Mouse (Mus musculus): ENCODE data around the gene Rab6a. TPM values are rescaled to one million over a fixed set of nuclear protein-coding genes. Genes with fewer than 3 reads are reported as not detected.

Gene Rab6a
- total RNA-seq, 2 experiments from 2014 or later = 60.5 to 62.5 TPM

DNA sequence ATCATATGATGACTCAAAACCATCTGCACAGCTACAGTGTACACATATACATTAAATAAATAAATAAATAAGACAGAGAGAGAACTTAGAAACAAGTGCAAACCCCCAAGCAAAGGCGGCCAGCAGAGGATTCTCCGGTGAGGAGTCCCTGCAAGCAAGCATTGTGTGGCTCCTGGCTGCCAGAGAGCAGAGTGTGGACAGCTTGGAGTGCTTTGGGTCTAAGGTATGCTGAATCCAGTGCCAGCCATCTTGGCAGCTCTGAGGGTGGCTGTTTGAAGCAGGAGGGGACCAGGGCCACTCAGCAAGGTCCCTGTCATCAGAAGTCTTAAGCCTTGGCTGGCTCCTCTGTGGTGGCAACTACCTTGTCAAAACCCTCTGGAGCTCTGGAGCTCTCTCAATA lies 67.7 kb downstream of the Rab6a start:
- ATAC-seq (replicated peaks; ENCODE audit: low FRiP score, poor library complexity, severe bottlenecking) = no peak

DNA sequence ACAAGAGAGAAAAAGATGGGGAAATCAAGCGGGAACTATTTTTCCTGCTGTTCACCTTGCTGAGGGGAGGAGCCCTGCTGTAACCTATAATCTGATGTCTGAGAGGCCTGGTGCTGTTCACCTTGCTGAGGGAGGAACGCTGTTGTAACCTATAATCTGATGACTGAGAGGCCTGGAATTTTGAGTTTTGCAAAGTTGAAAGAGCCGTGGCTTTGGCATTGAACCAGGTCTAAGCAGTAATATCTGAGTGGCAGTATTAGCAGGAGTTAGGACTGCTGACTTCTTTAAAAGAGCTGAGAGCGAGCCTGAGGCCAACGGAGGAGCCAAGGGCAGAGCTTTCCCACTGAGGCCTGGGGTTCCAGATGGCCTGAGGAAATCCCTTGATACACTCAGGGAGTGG lies 70.8 kb downstream of the Rab6a start:
- ATAC-seq (replicated peaks; ENCODE audit: low FRiP score, poor library complexity, severe bottlenecking) = no peak

GRCm38 (mm10) chr7:100678948-100679880 lies 72.0 kb downstream of the Rab6a start:
- ATAC-seq (replicated peaks; ENCODE audit: low FRiP score, poor library complexity, severe bottlenecking) = 0 out of 2 replicates have a peak, but pooled peaks have one; percentile 24

DNA sequence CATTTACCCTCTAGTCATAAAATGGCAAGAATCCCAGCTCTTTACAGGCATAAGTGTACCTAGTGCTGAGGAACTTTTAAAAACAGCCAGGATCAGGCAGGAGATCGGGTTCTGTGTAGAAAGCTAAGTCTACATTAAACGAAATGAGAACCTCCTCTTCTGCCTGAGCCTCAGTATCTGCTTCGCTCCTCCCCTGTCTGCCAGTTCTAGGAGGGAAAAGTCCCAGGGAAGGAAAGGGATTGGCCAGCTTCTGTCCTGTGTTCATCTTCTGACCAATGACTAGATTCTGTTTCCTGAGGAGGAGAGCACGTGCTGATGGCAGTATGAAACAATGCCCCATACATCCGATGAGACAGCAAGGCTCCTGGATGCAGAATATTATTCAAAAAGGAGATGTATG lies 73.9 kb downstream of the Rab6a start:
- no peak for ATAC-seq (replicated peaks; ENCODE audit: low FRiP score, poor library complexity, severe bottlenecking)

GRCm38 (mm10) chr7:100683241-100683640 lies 76.0 kb downstream of the Rab6a start:
- no peak for ATAC-seq (replicated peaks; ENCODE audit: low FRiP score, poor library complexity, severe bottlenecking)

- ATAC-seq (replicated peaks; ENCODE audit: low FRiP score, poor library complexity, severe bottlenecking) = peak; percentile 38
These were observed 76.9 kb downstream of the Rab6a start for GRCm38 (mm10) chr7:100684081-100684480.

DNA sequence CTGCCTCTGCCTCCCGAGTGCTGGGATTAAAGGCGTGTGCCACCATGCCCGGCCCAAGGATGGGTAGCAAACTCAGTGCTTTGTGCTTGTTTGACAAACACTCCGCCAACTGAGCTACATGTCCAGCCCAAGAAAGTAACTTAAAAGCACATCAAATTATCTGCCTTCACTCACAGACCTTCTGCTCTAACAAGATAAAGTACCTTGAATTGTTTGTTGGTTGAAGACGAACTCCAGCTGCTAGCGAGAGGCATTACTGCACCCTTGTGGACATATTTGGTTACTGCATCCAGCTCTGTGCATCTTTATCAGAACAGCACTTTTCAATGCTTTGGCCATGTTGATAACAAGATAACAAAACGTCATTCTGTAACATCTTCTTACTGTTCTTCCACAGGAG lies 77.3 kb downstream of the Rab6a start:
- ATAC-seq (replicated peaks; ENCODE audit: low FRiP score, poor library complexity, severe bottlenecking) = peak; percentile 92

GRCm38 (mm10) chr7:100685061-100686030 lies 78.1 kb downstream of the Rab6a start:
- peak; percentile 85 for ATAC-seq (replicated peaks; ENCODE audit: low FRiP score, poor library complexity, severe bottlenecking)

DNA sequence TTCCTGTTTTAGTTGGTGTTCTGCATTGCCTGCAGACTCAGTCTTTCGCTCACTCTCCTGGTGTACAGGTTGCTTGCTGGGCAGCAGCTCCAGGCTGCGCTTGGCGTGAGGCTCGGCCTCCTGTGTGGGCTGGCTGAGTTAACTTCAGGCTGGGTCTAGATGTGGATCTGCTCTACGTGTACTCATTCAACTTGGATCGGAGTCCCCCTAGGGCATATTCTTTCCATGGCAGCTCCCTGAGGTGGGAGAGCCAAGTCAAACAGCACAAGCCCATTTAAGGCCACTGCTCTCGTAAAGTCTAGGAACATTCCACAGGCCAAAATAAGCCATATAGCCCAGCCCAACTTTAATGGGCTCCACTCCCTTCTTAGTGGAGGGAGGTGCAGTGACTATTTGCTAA lies 81.3 kb downstream of the Rab6a start:
- ATAC-seq (replicated peaks; ENCODE audit: low FRiP score, poor library complexity, severe bottlenecking) = no peak

Other genes starting within 250 kb of the Rab6a start
- gene C2cd3, start 235.2 kb upstream of the Rab6a start, total RNA-seq (2015; ENCODE audit: low replicate concordance) = 11.1 and 28.8 TPM in 2 replicates
- gene C2cd3, start 235.2 kb upstream of the Rab6a start, total RNA-seq (2017; ENCODE audit: low replicate concordance) = 14.8 and 17.4 TPM in 2 replicates
- gene Ppme1, start 235.1 kb upstream of the Rab6a start, total RNA-seq (2015; ENCODE audit: low replicate concordance) = 11.5 and 16.1 TPM in 2 replicates
- 29.1 and 37.9 TPM in 2 replicates for gene Ppme1, start 235.1 kb upstream of the Rab6a start, total RNA-seq (2017; ENCODE audit: low replicate concordance)
- 0.42 TPM in 1 of 2 replicates, not detected in the other for gene Ucp3, start 134.4 kb upstream of the Rab6a start, total RNA-seq (2015; ENCODE audit: low replicate concordance)
- 0.56 TPM in 1 of 2 replicates, not detected in the other for gene Ucp3, start 134.4 kb upstream of the Rab6a start, total RNA-seq (2017; ENCODE audit: low replicate concordance)
- gene Ucp2, start 114.1 kb upstream of the Rab6a start, total RNA-seq (2015; ENCODE audit: low replicate concordance) = 1,034 and 1,242 TPM in 2 replicates
- 1,143 and 1,228 TPM in 2 replicates for gene Ucp2, start 114.1 kb upstream of the Rab6a start, total RNA-seq (2017; ENCODE audit: low replicate concordance)
- gene Dnajb13, start 92.5 kb upstream of the Rab6a start, total RNA-seq (2015; ENCODE audit: low replicate concordance) = 1.5 TPM in 1 of 2 replicates, not detected in the other
- 2.6 and 9.2 TPM in 2 replicates for gene Dnajb13, start 92.5 kb upstream of the Rab6a start, total RNA-seq (2017; ENCODE audit: low replicate concordance)
- gene Coa4, start 70.3 kb upstream of the Rab6a start, total RNA-seq (2015; ENCODE audit: low replicate concordance) = 1.7 and 4.0 TPM in 2 replicates
- 6.7 and 9.8 TPM in 2 replicates for gene Coa4, start 70.3 kb upstream of the Rab6a start, total RNA-seq (2017; ENCODE audit: low replicate concordance)
- gene Mrpl48, start 891 bp downstream of the Rab6a start, total RNA-seq (2015; ENCODE audit: low replicate concordance) = 3.5 and 27.4 TPM in 2 replicates
- gene Mrpl48, start 891 bp downstream of the Rab6a start, total RNA-seq (2017; ENCODE audit: low replicate concordance) = 7.1 and 40.0 TPM in 2 replicates
- gene Plekhb1, start 55.0 kb downstream of the Rab6a start, total RNA-seq (2015; ENCODE audit: low replicate concordance) = not detected in 2 replicates
- not detected in 2 replicates for gene Plekhb1, start 55.0 kb downstream of the Rab6a start, total RNA-seq (2017; ENCODE audit: low replicate concordance)
- gene Fam168a, start 99.2 kb downstream of the Rab6a start, total RNA-seq (2015; ENCODE audit: low replicate concordance) = 7.9 and 8.1 TPM in 2 replicates
- 3.4 and 5.9 TPM in 2 replicates for gene Fam168a, start 99.2 kb downstream of the Rab6a start, total RNA-seq (2017; ENCODE audit: low replicate concordance)